Mouse (Mus musculus) small intestine, adult 2 months (tissue): ENCODE results near the gene Large1. TPM values are rescaled to one million over a fixed set of nuclear protein-coding genes. Genes with fewer than 3 reads are reported as not detected.

Source experiments
- H3K27ac ChIP-seq: fragments of 200-500 bp; 2 replicates; pipeline ENCODE4 v1.5.1; 2012; ENCODE audit warnings: low read depth, low read length, control low read depth, inconsistent platforms; ENCODE audit not compliant: insufficient read depth
- H3K27me3 ChIP-seq: fragments of 200-500 bp; 2 replicates; pipeline ENCODE4 v1.6.1; 2012; ENCODE audit warnings: mild to moderate bottlenecking, moderate library complexity, low read length, inconsistent platforms; ENCODE audit not compliant: control insufficient read depth, insufficient read depth
- H3K36me3 ChIP-seq: fragments of 200-500 bp; 2 replicates; pipeline ENCODE4 v1.6.1; 2012; ENCODE audit warnings: mild to moderate bottlenecking, low read length, control low read depth, inconsistent platforms; ENCODE audit not compliant: control insufficient read depth, insufficient read depth
- H3K4me1 ChIP-seq: fragments of 200-500 bp; 2 replicates; pipeline ENCODE4 v1.6.1; 2012; ENCODE audit warnings: low read length, inconsistent platforms, mixed read lengths; ENCODE audit not compliant: control insufficient read depth, insufficient read depth, insufficient read length
- H3K4me3 ChIP-seq: fragments of 200-500 bp; 2 replicates; pipeline ENCODE4 v1.5.1; 2012; ENCODE audit warnings: low read depth, mild to moderate bottlenecking, control low read depth, inconsistent platforms, low read length, moderate library complexity
- CTCF ChIP-seq: fragments of 200-500 bp; IDR thresholded peaks from 2 replicates; pipeline ENCODE4 v1.5.1; 2012; ENCODE audit warnings: low read depth, mild to moderate bottlenecking, control low read depth, inconsistent platforms, low read length, moderate library complexity, mixed read lengths; ENCODE audit not compliant: insufficient replicate concordance, insufficient read length; ENCODE audit errors: extremely low read depth
- POLR2A ChIP-seq: fragments of 200-500 bp; IDR thresholded peaks from 2 replicates; pipeline ENCODE4 v1.6.1; 2012; ENCODE audit warnings: low read depth, mild to moderate bottlenecking, control low read depth, inconsistent platforms, low read length, moderate library complexity
- WGBS: fragments of 180-500 bp; shearing (Covaris S2); methylation state at CpG from one replicate; pipeline ENCODE4 v1.1.7; 2018; 5-methylcytosine and 5-hydroxymethylcytosine counted together
- polyA plus RNA-seq: library from polyadenylated mRNA; depleted of rRNA; stranded (reverse); fragments of >200 nt; gene quantifications from 2 replicates; pipeline ENCODE4 v1.2.3, GENCODE M21; 2012

The Large1 gene
- polyA plus RNA-seq, 1 experiment = 4.5 TPM

DNA sequence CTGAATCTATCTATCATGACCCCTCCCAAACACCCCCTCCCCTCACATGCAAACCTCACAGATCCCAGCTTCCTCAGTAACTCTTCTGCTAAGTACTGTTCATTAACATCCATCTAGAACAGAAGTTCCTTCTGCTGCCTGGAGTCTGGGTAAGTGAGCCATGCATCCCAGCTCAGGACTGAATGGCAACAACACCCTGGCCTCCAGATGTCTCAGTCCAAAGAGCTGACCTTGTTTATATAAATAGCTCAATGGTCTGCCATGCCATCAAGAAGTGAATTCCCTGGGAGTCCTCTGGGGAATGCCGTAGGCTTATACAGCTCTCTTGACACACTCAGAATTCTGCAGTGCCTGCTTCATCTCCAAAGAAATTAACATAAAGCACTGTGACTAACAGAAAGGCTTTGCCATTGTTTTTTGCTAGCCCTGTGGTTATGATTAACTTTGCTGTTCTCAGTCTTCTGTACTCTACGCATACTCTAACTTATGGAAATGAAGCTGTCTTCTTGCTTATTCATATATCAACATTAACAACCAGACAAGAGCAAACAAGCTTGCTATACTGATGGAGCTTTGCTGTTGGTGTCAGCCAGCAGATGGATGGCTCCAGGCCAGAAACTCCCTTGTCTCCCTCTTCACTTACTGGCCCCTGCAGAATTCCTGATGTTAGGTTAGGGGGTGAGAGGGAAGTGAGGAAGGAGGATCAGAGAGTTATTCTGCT, 434.0 kb downstream of the Large1 start:
- no peak overlapping the region for H3K4me3 ChIP-seq
- no peaks in the 10 kb centered on the region for H3K27me3 ChIP-seq
- no peak for TF ChIP-seq POLR2A
- no peak for TF ChIP-seq CTCF
- WGBS = 73% methylated on average over 2 of the region's 2 CpGs
- no peak overlapping the region for H3K27ac ChIP-seq
- no peaks in the 10 kb centered on the region for H3K4me1 ChIP-seq
- no peaks in the 10 kb centered on the region for H3K36me3 ChIP-seq

DNA sequence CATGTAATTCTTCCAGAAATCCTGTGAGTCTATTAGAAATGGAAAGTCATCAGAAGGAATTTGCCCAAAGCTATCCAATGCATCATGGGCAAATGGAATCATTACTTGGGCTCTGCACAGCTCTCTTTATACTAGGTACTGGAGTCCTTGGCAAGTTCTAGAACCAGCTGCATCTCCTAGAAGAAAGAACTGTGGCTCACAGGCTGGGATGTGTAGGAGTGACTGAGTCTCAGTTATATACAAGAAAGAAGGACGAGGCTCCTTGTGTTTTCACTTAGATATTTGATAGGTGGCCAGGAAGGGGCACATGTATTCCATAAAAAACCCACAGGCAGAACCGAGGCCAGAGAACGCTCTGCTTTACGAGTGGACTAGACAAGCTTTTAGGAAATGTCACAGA, 447.8 kb downstream of the Large1 start:
- Histone ChIP-seq H3K27ac (no peak overlapping the region), H3K4me3 (no peak overlapping the region), H3K27me3 (no peaks in the 10 kb centered on the region), H3K4me1 (no peaks in the 10 kb centered on the region), H3K36me3 (no peaks in the 10 kb centered on the region)
- TF ChIP-seq POLR2A (no peak), CTCF (no peak)
- WGBS = 84% methylated on average over 4 of the region's 4 CpGs

DNA sequence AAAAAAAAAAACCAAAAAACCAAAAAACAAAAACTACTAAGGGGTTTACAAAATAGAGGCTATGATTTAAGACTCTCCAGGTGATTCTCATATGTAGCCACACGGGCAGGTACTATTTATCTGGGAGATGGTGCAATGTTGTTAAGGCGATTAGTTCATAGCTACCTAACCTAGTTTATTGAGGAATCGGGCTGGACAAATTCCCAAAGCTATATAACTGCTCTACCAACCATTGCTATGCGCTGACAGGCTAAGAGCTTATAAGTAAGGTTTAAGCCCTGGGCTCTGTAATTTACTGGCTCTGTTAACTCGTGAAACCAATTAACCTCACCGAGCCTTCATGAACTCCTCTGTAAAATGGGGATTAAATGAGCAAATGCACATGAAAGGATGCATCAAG, 451.7 kb downstream of the Large1 start:
- Histone ChIP-seq H3K4me3 (no peak overlapping the region), H3K27ac (no peak overlapping the region), H3K27me3 (no peaks in the 10 kb centered on the region), H3K4me1 (no peaks in the 10 kb centered on the region), H3K36me3 (no peaks in the 10 kb centered on the region)
- WGBS = 88% methylated on average over 6 of the region's 6 CpGs
- TF ChIP-seq CTCF (no peak), POLR2A (no peak)

DNA sequence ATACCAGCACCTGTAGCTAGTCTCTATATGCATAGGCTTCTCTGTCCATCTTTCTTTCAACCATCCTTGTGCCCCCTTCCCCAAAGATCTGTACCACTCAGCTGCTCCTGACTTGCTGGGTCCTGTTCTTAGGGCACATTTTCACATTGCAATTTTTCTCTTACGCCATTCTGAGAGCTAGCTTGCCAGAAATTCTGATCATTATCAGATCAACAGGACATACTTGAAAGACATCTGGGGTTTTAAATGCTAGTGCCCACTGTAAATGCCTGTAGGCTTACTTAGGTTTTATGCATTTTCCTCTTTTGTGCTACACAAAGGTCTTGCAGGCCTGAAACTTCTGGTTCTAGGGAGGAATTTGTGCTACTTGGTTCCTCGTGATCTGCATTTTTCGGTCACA, 454.0 kb downstream of the Large1 start:
- TF ChIP-seq CTCF = no peak
- TF ChIP-seq POLR2A = no peak
- no peak overlapping the region for H3K4me3 ChIP-seq
- WGBS = 91% methylated on average over 3 of the region's 3 CpGs
- H3K36me3 ChIP-seq = no peaks in the 10 kb centered on the region
- H3K27me3 ChIP-seq = no peaks in the 10 kb centered on the region
- no peak overlapping the region for H3K27ac ChIP-seq
- H3K4me1 ChIP-seq = no peaks in the 10 kb centered on the region

DNA sequence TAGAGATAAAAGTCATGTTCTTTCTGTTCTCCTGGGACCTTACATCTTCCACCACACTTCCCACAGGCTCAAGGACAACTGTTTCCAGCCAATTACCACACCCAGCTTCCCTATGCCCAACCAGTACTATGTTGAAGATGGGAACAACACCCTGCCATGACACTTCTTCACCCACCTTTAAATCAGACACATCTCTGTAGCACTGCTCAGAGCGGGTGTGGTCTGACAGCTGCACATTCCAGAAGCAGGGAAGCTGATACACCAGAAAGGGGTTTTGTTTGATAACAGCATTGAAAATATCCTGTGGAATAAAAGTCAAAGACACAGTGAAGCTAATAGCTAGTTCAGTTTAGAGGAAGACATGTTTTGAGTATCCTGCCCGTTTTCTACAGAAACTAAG, 470.3 kb downstream of the Large1 start:
- no peaks in the 10 kb centered on the region for H3K27me3 ChIP-seq
- no peak overlapping the region for H3K4me3 ChIP-seq
- TF ChIP-seq CTCF = no peak
- TF ChIP-seq POLR2A = no peak
- H3K4me1 ChIP-seq = no peaks in the 10 kb centered on the region
- no peaks in the 10 kb centered on the region for H3K36me3 ChIP-seq
- no peak overlapping the region for H3K27ac ChIP-seq
- 91% methylated on average over 2 of the region's 2 CpGs for WGBS

DNA sequence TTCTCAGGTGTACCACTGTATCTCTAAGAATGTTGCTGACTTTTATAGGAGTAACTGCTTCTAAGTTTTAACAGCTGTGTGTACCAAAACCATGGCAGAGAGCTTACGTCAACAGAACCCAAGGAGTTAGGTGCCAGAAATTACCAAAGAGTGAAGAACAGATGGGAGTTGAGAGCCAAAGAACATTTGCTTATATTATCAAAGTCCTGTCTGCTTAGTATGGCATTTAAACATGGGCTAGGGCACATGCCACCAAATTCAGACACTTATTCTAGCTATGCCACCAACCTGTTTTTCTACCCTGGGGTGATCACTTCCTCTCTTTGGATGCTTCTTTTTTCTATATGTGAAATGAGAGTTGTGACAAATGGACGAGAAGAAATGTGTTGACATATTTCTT, 479.9 kb downstream of the Large1 start:
- TF ChIP-seq CTCF (no peak), POLR2A (no peak)

DNA sequence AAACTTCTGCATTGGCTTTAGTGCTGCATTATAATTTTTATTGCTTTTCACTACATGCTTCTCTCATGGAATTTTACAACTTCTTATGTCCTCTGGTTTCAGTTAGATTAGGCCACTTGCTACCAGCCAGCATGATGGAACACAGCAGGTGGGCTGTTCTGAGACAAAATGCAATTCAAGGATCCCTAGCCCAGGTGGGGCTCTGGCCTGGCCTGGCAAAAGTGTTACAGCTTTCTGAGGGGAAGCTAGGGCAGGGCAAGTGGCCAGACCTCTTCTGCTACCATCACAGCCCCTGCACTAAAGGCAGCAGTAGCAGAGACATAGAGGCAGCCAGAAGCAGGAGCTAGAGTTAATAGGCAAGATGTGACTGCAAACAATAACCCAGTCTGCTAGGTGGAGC, 506.5 kb downstream of the Large1 start:
- no peak overlapping the region for H3K4me3 ChIP-seq

More for the DNA sequence above, 479.9 kb downstream of the Large1 start:
- Histone ChIP-seq H3K4me1 (no peaks in the 10 kb centered on the region), H3K4me3 (no peak overlapping the region), H3K27ac (no peak overlapping the region), H3K36me3 (no peaks in the 10 kb centered on the region), H3K27me3 (no peaks in the 10 kb centered on the region)
- 84% methylated on average over 2 of the region's 2 CpGs for whole genome bisulfite sequencing

DNA sequence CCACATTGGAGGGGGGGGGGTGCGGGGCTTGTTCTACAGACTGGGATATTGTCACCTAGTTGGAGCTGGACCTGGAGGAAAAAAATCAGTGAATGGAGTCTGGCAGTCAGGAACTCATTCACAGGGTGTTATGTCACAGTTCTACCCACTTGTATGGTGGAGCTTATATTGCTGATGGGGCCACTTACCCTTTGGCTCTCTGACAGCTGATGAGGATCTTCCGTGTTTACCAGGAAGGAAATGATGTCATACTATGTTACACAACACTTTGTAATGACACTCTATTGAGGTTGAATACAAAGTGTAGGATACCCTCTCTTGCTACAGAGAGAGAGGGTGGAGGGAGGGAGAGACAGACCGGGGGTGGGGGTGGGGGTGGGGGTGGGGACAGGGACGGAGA, 517.5 kb downstream of the Large1 start:
- Histone ChIP-seq H3K4me1 (no peaks in the 10 kb centered on the region; the same call in 1 of the 2 replicates), H3K36me3 (no peaks in the 10 kb centered on the region), H3K27me3 (no peaks in the 10 kb centered on the region), H3K27ac (no peak overlapping the region), H3K4me3 (no peak overlapping the region)
- TF ChIP-seq CTCF (no peak), POLR2A (no peak)
- WGBS = 75% methylated on average over 4 of the region's 4 CpGs

More for the DNA sequence above, 506.5 kb downstream of the Large1 start:
- Histone ChIP-seq H3K27ac (no peak overlapping the region), H3K27me3 (no peaks in the 10 kb centered on the region), H3K36me3 (0 out of 2 replicates have a peak, but pooled peaks cover 2% of the 10 kb centered on the region), H3K4me1 (no peaks in the 10 kb centered on the region)
- TF ChIP-seq POLR2A = no peak
- no peak for TF ChIP-seq CTCF
